Mouse (Mus musculus): ENCODE results near the gene Defb26. TPM values are rescaled to one million over a fixed set of nuclear protein-coding genes. Genes with fewer than 3 reads are reported as not detected.
A peak's percentile ranks its signal among the peaks of the same experiment; 100 is the strongest.

The Defb26 gene
- polyA plus RNA-seq, 1 experiment from 2014 or later = not detected

DNA sequence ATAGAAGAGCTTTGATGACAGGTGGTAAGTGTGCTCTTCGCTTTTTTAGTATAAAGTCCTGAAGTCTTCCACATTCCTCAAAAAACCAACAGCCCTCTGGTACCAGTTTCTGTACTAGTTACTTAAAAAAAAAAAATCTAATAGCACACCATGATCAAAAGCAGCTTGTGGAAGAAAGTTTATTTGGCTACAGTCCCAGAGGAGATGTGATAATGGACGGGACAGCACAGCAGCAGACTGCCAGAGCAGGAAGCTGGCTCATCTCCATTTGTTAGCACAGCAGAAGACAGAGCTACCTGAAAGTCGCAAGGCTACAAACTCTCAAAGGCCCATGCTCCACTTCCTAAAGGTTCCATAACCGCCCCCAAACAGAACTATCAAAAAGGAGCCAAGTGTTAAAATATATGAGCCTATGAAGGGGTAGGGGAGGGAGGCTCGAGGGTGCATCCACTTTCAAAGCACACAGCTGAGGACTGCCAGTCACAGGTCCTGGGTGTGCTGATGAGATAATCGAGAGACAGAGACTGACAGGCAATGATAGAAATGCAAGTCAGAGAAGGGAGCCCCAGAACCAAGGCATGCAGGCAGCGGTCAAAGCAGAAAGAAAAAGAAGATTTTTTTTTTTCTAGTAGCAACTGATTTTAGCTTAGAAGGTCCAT lies 11.2 kb downstream of the Defb26 start:
- H3K27me3 ChIP-seq (ENCODE audit: low read depth, poor library complexity, severe bottlenecking) = no peaks in the 10 kb centered on the region
- H3K9me3 ChIP-seq (replicated peaks) = no peaks in the 10 kb centered on the region
- WGBS = 82% methylated on average over 7 of the region's 7 CpGs
- no peak for DNase-seq (ENCODE audit: low spot score)
- H3K4me1 ChIP-seq = no peaks in the 10 kb centered on the region
- no peak overlapping the region for H3K4me3 ChIP-seq
- no peak overlapping the region for H3K27ac ChIP-seq (replicated peaks)
- no peaks in the 10 kb centered on the region for H3K36me3 ChIP-seq

DNA sequence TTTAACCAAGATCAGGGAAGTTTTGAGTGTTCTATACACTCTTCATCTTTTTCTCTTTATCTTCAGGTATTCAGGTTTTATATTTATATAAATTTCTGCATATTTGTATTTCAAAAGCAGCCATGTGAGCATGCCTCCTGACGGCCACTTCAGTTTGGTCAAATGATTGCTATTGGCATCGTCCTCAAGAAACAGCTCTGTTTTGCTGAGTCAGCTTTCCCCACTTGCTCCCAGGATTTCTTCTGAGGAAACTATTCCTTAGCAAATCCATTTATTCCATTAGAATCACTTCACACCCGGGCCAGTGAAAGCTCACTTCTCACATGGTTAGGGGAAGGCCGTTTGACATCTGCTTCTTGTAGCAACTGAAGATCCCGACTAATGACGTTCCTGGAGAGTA lies 13.5 kb downstream of the Defb26 start:
- 81% methylated on average over 6 of the region's 6 CpGs for WGBS
- no peak for DNase-seq (ENCODE audit: low spot score)
- Histone ChIP-seq H3K9me3 (replicated peaks) (no peaks in the 10 kb centered on the region), H3K27me3 (ENCODE audit: low read depth, poor library complexity, severe bottlenecking) (no peaks in the 10 kb centered on the region), H3K27ac (replicated peaks) (no peak overlapping the region), H3K36me3 (no peaks in the 10 kb centered on the region), H3K4me3 (no peak overlapping the region), H3K4me1 (no peaks in the 10 kb centered on the region)

DNA sequence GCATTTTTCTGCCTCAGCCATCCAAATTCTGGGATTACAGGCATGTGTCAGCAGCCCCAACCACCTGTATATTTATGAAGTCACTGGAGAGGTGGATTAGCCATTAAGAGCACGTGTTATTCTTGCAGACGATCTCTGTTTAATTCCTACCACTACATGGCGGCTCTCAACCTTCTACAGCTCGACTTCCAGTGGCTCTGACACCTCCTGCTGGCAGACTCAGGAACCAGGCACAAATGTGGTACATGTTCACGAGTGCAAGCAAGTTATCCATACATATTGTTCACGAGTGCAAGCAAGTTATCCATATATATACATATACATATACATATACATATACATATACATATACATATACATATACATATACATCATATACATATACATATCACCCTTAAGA lies 18.3 kb downstream of the Defb26 start:
- 83% methylated on average over 6 of the region's 6 CpGs for WGBS
- no peaks in the 10 kb centered on the region for H3K36me3 ChIP-seq
- no peak overlapping the region for H3K4me3 ChIP-seq
- no peaks in the 10 kb centered on the region for H3K9me3 ChIP-seq (replicated peaks)
- H3K27ac ChIP-seq (replicated peaks) = no peak overlapping the region
- H3K27me3 ChIP-seq (ENCODE audit: low read depth, poor library complexity, severe bottlenecking) = no peaks in the 10 kb centered on the region
- DNase-seq (ENCODE audit: low spot score) = no peak
- H3K4me1 ChIP-seq = no peaks in the 10 kb centered on the region

DNA sequence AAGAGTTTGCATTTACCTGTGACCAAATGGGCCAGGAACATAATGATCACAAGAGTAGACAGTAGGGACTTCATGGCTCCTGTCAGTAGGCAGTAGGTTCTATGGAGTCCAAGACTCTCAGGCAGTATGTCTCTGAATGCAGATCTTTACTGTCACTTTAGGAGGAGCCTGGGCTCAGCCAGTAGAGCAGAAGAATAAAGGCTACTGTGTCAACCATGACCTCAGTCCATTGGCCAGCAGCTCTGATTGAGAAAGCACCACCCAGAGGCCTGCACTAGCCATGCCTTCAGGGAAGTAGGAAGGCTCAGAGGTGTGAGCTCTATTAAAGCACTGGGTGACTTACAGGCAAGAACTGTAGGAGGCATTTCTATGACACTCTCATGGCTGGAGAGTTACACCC lies 21.5 kb downstream of the Defb26 start, which contains the start of gene Defb22:
Gene Defb22 (minus strand): TSS at position 101 of the 400 bp plus-strand sequence.
- no peak for DNase-seq (ENCODE audit: low spot score)
- H3K27me3 ChIP-seq (ENCODE audit: low read depth, poor library complexity, severe bottlenecking) = no peaks in the 10 kb centered on the region
- H3K4me3 ChIP-seq = no peak within 1 kb of the TSS
- no peak within 1 kb of the TSS for H3K27ac ChIP-seq (replicated peaks)
- no peaks in the 10 kb centered on the region for H3K36me3 ChIP-seq
- H3K4me1 ChIP-seq = no peaks in the 10 kb centered on the region
- H3K9me3 ChIP-seq (replicated peaks) = no peaks in the 10 kb centered on the region

DNA sequence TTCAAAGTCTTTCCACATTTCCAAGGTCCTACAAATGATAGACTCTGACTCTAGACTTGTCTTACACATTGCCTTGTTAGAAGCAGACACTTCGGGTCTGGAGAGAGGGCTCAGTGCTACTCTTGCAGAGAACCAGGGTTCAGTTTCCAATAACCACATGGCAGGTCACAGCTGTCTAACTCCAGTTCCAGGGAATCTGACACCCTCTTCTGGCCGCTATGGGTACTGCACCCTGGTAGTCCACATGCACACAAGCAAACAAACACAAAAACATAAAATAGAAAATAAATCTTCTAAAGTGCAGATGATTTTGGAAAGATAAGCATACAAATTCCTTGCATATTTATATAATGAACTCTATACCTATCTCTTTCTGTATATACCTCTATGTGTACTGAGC lies 24.5 kb downstream of the Defb26 start:
- no peaks in the 10 kb centered on the region for H3K27me3 ChIP-seq (ENCODE audit: low read depth, poor library complexity, severe bottlenecking)
- no peak overlapping the region for H3K4me3 ChIP-seq
- no peaks in the 10 kb centered on the region for H3K9me3 ChIP-seq (replicated peaks)
- DNase-seq (ENCODE audit: low spot score) = no peak
- H3K36me3 ChIP-seq = no peaks in the 10 kb centered on the region
- no peaks in the 10 kb centered on the region for H3K4me1 ChIP-seq
- no peak overlapping the region for H3K27ac ChIP-seq (replicated peaks)
- WGBS = 78% methylated on average over 2 of the region's 2 CpGs

DNA sequence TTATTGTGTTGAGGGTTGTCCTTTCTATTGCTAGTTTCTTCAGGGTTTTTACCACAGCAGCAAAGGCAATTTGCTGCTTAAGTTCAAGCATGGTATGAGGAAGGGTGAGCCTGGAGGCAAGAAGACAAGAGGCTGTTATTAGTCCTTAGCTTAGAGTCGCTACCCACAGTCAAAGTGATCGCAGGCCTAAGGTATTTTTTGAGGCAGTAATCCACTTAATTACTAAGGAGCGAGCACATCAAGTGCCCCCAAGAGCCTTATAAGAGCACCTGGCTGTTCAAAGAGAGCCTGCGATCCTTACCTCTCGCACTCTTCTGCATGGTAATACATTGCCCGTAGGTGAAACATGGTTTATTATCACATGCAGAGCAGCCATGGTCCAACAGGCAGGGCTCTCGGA lies 29.8 kb downstream of the Defb26 start:
- WGBS = 91% methylated on average over 7 of the region's 7 CpGs
- no peaks in the 10 kb centered on the region for H3K9me3 ChIP-seq (replicated peaks)
- no peaks in the 10 kb centered on the region for H3K27me3 ChIP-seq (ENCODE audit: low read depth, poor library complexity, severe bottlenecking)
- no peak for DNase-seq (ENCODE audit: low spot score)
- H3K4me1 ChIP-seq = no peaks in the 10 kb centered on the region
- no peaks in the 10 kb centered on the region for H3K36me3 ChIP-seq
- no peak overlapping the region for H3K27ac ChIP-seq (replicated peaks)
- no peak overlapping the region for H3K4me3 ChIP-seq

DNA sequence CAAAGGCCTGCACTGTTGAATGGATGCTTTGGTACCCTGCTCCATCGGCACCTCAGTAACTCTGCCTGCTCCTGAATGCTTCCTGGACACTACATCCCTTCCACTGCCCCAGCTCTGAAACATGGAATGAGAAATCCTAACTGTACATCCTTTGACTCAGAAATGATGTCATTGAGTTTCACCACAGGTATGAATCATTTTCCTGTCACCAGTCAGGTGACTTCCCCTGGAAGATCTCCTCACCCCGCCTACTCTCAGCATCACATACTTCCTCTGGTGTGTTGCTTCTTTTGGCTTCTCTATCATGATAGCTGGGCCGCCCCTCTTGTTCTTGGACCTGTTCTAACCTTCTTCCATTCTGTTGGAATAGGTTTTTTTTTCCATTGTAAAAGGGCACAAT lies 30.6 kb downstream of the Defb26 start:
- no peak for DNase-seq (ENCODE audit: low spot score)
- Histone ChIP-seq H3K36me3 (no peaks in the 10 kb centered on the region), H3K9me3 (replicated peaks) (no peaks in the 10 kb centered on the region), H3K4me1 (no peaks in the 10 kb centered on the region), H3K4me3 (no peak overlapping the region), H3K27me3 (ENCODE audit: low read depth, poor library complexity, severe bottlenecking) (no peaks in the 10 kb centered on the region), H3K27ac (replicated peaks) (no peak overlapping the region)
- 85% methylated on average over 3 of the region's 3 CpGs for WGBS

DNA sequence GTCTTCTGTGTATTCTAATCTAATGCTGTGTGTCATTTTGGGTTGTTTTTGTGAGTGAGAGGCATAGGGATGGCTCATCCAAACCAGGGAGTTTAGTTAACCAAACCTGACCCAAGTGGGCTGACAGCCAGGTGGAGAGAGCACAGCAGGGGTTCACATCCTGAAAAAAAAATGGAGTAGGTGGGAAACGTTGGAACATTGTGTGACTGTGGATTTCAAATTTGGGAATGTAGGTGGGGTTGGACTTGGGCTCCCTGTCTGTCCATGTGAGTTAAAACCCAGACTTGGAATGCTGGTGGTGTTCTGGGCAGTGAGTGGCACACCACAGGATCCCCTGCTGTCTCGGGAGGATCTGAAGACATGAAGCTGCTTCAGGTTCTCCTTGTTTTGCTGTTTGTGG lies 34.7 kb downstream of the Defb26 start, which contains the start of gene Defb20:
Gene Defb20 (plus strand): TSS at position 301 of the 400 bp plus-strand sequence.
- no peak for DNase-seq (ENCODE audit: low spot score)
- no peak within 1 kb of the TSS for H3K27ac ChIP-seq (replicated peaks)
- H3K4me3 ChIP-seq = no peak within 1 kb of the TSS
- 74% methylated on average over 2 of the region's 2 CpGs for WGBS
- H3K4me1 ChIP-seq = no peaks in the 10 kb centered on the region
- H3K9me3 ChIP-seq (replicated peaks) = no peaks in the 10 kb centered on the region
- H3K27me3 ChIP-seq (ENCODE audit: low read depth, poor library complexity, severe bottlenecking) = no peaks in the 10 kb centered on the region
- no peaks in the 10 kb centered on the region for H3K36me3 ChIP-seq

DNA sequence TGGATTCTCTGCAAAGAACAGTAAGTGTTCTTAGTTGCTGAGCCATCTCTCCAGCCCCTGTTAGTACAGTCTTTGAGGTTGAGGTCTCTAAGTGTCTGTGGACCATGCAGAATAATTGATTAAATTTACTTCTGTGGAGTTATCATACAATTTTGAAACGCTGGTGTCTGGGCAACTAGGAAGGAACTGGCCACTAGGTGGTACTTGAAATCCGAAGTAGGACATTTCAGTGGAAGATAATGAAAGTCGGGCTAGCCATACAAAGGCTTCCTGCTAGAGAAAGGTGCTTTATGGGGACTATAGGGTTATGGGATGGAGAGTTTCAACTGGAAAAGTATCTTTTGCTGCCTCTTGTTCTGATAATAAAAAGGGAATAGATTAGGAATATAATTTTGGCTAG lies 39.1 kb downstream of the Defb26 start:
- no peaks in the 10 kb centered on the region for H3K27me3 ChIP-seq (ENCODE audit: low read depth, poor library complexity, severe bottlenecking)
- H3K4me3 ChIP-seq = no peak overlapping the region
- 41% methylated on average over 3 of the region's 3 CpGs for WGBS
- H3K9me3 ChIP-seq (replicated peaks) = no peaks in the 10 kb centered on the region
- no peak overlapping the region for H3K27ac ChIP-seq (replicated peaks)
- no peaks in the 10 kb centered on the region for H3K4me1 ChIP-seq
- DNase-seq (ENCODE audit: low spot score) = no peak
- no peaks in the 10 kb centered on the region for H3K36me3 ChIP-seq

DNA sequence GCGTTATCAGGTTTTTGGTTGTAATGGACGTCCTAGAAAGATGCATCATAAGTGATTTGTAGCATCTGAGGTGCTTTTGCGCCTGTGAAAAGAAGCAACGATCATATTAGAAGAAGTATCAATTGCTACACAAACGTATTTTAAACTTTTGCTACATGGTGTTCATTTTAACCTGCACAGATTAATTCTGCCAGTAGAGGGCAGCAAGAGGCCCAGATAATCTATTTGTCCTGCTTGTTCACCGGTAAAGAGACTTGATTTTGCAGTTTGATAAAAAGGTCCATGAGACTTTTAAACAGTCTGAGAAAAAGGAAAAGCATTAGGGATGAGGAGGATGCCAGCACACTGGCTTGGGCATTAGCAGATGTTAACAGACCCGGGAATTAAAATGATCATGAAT lies 40.5 kb downstream of the Defb26 start:
- no peaks in the 10 kb centered on the region for H3K36me3 ChIP-seq
- no peaks in the 10 kb centered on the region for H3K27me3 ChIP-seq (ENCODE audit: low read depth, poor library complexity, severe bottlenecking)
- H3K4me3 ChIP-seq = no peak overlapping the region
- H3K9me3 ChIP-seq (replicated peaks) = no peaks in the 10 kb centered on the region
- no peak overlapping the region for H3K27ac ChIP-seq (replicated peaks)
- H3K4me1 ChIP-seq = no peaks in the 10 kb centered on the region
- DNase-seq (ENCODE audit: low spot score) = peak; percentile 19
- WGBS = 41% methylated on average over 7 of the region's 7 CpGs

DNA sequence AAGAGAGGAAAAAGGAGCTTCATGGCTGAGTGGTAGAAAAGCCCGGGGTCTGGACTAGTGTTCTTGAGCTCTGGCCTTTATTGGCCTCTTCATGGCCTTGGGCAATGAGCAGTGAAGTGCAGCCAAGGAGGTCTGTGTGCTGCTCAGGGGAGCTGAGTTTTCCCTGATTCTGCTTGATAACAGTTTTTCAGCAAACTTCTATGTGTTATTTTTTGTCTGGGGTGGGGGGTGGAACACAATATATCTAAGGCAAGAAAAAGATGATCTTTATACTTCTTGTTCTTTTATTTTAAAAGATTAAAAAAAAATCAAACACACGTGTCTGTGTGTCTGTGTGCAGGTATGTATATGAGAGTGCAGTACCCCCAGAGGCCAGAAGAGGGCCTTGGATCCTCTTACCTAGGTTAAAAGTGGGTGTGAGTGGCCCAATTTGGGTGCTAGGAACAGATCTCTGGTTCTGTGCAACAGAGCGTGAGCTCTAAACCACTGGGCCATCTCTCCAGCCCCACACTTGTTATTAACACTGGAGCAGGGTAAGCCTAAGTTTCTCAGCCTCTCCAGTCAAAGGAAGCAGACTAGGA lies 46.8 kb downstream of the Defb26 start, which contains the start of gene Defb23:
Gene Defb23 (minus strand): TSS at position 51 of the 581 bp plus-strand sequence.
- 87% methylated on average over 3 of the region's 3 CpGs for WGBS
- Histone ChIP-seq H3K27ac (replicated peaks) (no peak within 1 kb of the TSS), H3K27me3 (ENCODE audit: low read depth, poor library complexity, severe bottlenecking) (no peaks in the 10 kb centered on the region), H3K9me3 (replicated peaks) (no peaks in the 10 kb centered on the region), H3K4me3 (no peak within 1 kb of the TSS), H3K36me3 (no peaks in the 10 kb centered on the region), H3K4me1 (no peaks in the 10 kb centered on the region)
- no peak for DNase-seq (ENCODE audit: low spot score)

DNA sequence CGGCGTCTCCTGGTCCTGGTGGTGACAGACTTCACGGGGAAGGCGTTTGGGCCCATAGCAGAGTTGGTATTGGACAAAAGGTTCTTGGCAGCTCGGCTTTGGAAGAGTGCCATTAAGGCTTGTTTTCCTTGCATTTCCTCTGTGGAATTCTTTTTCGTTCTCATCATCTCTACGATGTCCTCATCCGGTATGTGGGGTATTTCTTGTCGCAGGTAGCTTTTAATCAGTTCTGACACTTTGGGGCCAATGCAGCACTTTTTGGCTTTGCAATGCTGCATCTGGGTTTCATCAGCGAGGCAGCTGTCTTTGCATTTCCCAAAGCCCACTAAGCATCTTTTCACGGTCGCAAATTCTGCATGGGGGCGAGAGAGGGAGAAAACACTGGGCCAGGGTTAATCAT lies 52.3 kb downstream of the Defb26 start:
- H3K36me3 ChIP-seq = no peaks in the 10 kb centered on the region
- no peaks in the 10 kb centered on the region for H3K27me3 ChIP-seq (ENCODE audit: low read depth, poor library complexity, severe bottlenecking)
- H3K27ac ChIP-seq (replicated peaks) = no peak overlapping the region
- no peaks in the 10 kb centered on the region for H3K4me1 ChIP-seq
- no peak for DNase-seq (ENCODE audit: low spot score)
- 85% methylated on average over 13 of the region's 13 CpGs for WGBS
- no peak overlapping the region for H3K4me3 ChIP-seq
- H3K9me3 ChIP-seq (replicated peaks) = no peaks in the 10 kb centered on the region

All from midbrain, embryonic 10.5 days (tissue).